Mouse (Mus musculus) ES-E14 (cell line): Measurements from ENCODE around the gene Pwwp2b.

ENCODE experiments used
- CHD2 ChIP-seq: IDR thresholded peaks from 2 replicates; pipeline ENCODE4 v1.6.1; 2014; ENCODE audit warnings: mild to moderate bottlenecking, low read depth, low read length, inconsistent platforms
- HCFC1 ChIP-seq: IDR thresholded peaks from 2 replicates; pipeline ENCODE4 v1.6.1; 2012; ENCODE audit warnings: low read length, inconsistent platforms, borderline replicate concordance; ENCODE audit not compliant: insufficient read depth
- ZC3H11A ChIP-seq: IDR thresholded peaks from 2 replicates; pipeline ENCODE4 v1.6.1; 2012; ENCODE audit warnings: low read depth, mild to moderate bottlenecking, inconsistent platforms, low read length, borderline replicate concordance

DNA sequence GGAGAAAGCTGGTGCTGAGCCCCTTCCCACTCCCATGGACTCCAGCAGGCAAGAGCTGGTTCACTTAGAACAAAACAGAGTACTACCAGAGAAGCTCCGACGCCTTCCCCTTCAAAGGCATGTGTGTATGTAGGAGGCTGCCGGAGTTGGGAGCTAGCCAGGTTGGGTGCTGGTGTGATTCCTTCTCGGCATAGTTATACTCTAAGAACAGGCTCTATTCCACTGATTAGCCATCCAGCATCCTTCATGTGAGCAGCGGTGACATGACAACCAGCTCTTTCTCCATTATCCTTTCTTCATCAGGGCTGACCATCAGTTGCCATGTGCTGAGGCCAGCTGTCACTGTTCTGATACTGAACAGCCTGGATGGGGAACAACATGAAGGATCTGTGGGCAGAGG lies 23.6 kb downstream of the Pwwp2b start:
- no peak for TF ChIP-seq ZC3H11A
- TF ChIP-seq CHD2: no peak
- no peak for TF ChIP-seq HCFC1
